Mouse (Mus musculus) neural tube, embryonic 14.5 days (tissue): ENCODE results near the gene Carnmt1. TPM values are rescaled to one million over a fixed set of nuclear protein-coding genes. Genes with fewer than 3 reads are reported as not detected.

Experiments
- ATAC-seq: fragments of 200-750 bp; cut with Nextera tagmentation; 2 replicates; pipeline ENCODE4 v1.8.0; 2017; ENCODE audit warnings: low read depth, mild to moderate bottlenecking, moderate TSS enrichment, moderate library complexity
- H3K27ac ChIP-seq: fragments of 300-500 bp; sonication (generic); 2 replicates; pipeline ENCODE4 v1.5.1; 2014; ENCODE audit warnings: low read depth, mild to moderate bottlenecking, control low read depth, low read length, moderate library complexity, mixed read lengths
- H3K27me3 ChIP-seq: fragments of 300-500 bp; sonication (generic); 2 replicates; pipeline ENCODE4 v1.6.1; 2014; ENCODE audit warnings: low read length; ENCODE audit not compliant: control insufficient read depth, insufficient read depth
- H3K36me3 ChIP-seq: fragments of 300-500 bp; sonication (generic); 2 replicates; pipeline ENCODE4 v1.6.1; 2014; ENCODE audit warnings: low read length, mixed read lengths; ENCODE audit not compliant: control insufficient read depth, insufficient read depth
- H3K4me1 ChIP-seq: fragments of 300-500 bp; sonication (generic); 2 replicates; pipeline ENCODE4 v1.6.1; 2014; ENCODE audit warnings: low read length; ENCODE audit not compliant: control insufficient read depth, insufficient read depth
- H3K4me2 ChIP-seq: fragments of 300-500 bp; sonication (generic); 2 replicates; pipeline ENCODE4 v1.6.1; 2014; ENCODE audit warnings: mild to moderate bottlenecking, low read depth, low read length, control low read depth
- H3K4me3 ChIP-seq: fragments of 300-500 bp; sonication (generic); 2 replicates; pipeline ENCODE4 v1.5.1; 2014; ENCODE audit warnings: low read depth, low read length, control low read depth, mixed read lengths
- H3K9ac ChIP-seq: fragments of 300-500 bp; sonication (generic); replicated peaks from 2 replicates; pipeline ENCODE4 v1.6.1; 2014; ENCODE audit warnings: low read depth, mild to moderate bottlenecking, control low read depth, low read length, mixed read lengths
- H3K9me3 ChIP-seq: fragments of 300-500 bp; sonication (generic); 2 replicates; pipeline ENCODE4 v1.6.1; 2016; ENCODE audit warnings: low read length; ENCODE audit not compliant: control insufficient read depth
- WGBS: fragments of 180-500 bp; shearing (Covaris S2); extraction: QIAGEN DNeasy Blood & Tissue Kit; methylation state at CpG from one replicate; pipeline ENCODE4 v1.1.7; 2014; 5-methylcytosine and 5-hydroxymethylcytosine counted together
- polyA plus RNA-seq: library from polyadenylated mRNA; unstranded; fragments of >200 nt; fragmentation: Nextera tagmentation; extraction: Ambion mirVana; gene quantifications from 2 replicates; pipeline ENCODE4 v1.2.1, GENCODE M21; 2014

Gene Carnmt1
- polyA plus RNA-seq, 1 experiment from 2014 or later: 11.2 TPM

DNA sequence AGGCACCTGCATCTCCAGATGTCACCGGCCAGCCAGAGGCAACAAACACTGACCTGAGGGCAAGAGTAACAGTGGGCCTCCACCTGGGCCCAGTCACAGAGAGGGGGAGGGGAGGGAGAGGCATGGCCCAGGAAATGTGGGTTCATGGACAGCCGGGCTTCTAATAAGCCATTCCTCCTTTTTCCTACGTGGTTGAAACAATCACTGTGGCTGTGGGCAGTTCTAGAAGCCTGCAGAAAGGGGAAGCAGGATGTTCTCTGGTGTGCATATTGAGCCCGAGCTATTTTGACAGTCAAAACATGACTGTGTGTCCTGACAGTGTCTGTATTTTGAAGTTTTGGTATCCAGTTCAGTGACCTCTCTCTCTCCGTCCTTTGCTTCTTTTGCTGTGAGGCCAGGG lies 31.6 kb upstream of the Carnmt1 start:
- H3K4me2 ChIP-seq: no peak overlapping the region
- H3K4me1 ChIP-seq: no peaks in the 10 kb centered on the region
- no peak overlapping the region for H3K27ac ChIP-seq
- no peaks in the 10 kb centered on the region for H3K36me3 ChIP-seq
- WGBS: 73% methylated on average over 5 of the region's 5 CpGs
- H3K27me3 ChIP-seq: no peaks in the 10 kb centered on the region
- H3K4me3 ChIP-seq: no peak overlapping the region
- no peaks in the 10 kb centered on the region for H3K9me3 ChIP-seq
- ATAC-seq: no peak
- no peak overlapping the region for H3K9ac ChIP-seq

DNA sequence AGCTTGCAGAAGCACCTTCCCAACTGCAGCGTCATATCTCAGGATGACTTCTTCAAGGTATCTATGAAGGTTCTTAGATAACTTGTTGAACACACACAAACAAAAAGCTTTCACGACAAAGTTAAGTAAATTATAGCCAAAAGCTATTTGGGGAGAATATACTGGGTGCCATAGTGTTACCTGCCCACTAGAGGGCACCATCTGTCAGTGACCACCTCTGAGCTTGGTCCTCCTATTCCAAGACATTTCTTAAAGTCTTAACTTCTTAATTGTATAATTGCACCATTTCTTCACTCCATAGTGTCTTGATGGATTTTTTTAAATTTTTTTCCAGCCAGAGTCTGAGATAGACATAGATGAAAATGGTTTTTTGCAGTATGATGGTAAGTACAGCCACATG lies 31.0 kb upstream of the Carnmt1 start:
- Histone ChIP-seq H3K9ac (no peak overlapping the region), H3K4me2 (no peak overlapping the region), H3K27me3 (no peaks in the 10 kb centered on the region), H3K36me3 (no peaks in the 10 kb centered on the region), H3K9me3 (no peaks in the 10 kb centered on the region), H3K4me1 (no peaks in the 10 kb centered on the region), H3K4me3 (no peak overlapping the region), H3K27ac (no peak overlapping the region)
- WGBS: 32% methylated on average over 2 of the region's 2 CpGs
- no peak for ATAC-seq

GRCm38 (mm10) chr19:18641001-18641400 lies 29.6 kb upstream of the Carnmt1 start:
- no peaks in the 10 kb centered on the region for H3K36me3 ChIP-seq
- H3K4me3 ChIP-seq: no peak overlapping the region
- H3K4me2 ChIP-seq: no peak overlapping the region
- no peaks in the 10 kb centered on the region for H3K4me1 ChIP-seq
- 86% methylated on average over 4 of the region's 4 CpGs for WGBS
- H3K9ac ChIP-seq: no peak overlapping the region
- H3K27ac ChIP-seq: no peak overlapping the region
- H3K9me3 ChIP-seq: no peaks in the 10 kb centered on the region
- H3K27me3 ChIP-seq: no peaks in the 10 kb centered on the region
- no peak for ATAC-seq

DNA sequence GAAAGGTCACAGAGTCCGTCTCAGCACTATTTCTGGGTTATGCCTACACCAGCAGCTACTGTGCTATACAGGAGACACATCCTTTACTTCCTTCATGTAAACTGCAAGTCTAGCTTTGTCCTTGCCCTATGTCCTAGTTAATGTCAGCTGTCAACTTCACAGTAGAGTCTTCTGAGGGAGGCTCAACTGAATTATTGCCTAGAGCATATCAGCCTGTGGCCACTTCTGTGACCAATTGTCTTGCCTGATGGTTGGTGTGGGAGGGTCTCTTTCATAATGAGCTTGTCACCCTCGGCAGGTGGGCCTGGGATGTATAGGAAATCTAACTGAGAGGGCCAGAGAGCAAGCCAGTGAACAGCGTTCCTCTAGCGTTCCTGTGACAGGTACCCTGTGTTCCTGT lies 27.2 kb upstream of the Carnmt1 start:
- ATAC-seq: no peak
- H3K9me3 ChIP-seq: no peaks in the 10 kb centered on the region
- H3K27me3 ChIP-seq: no peaks in the 10 kb centered on the region
- H3K27ac ChIP-seq: no peak overlapping the region
- no peaks in the 10 kb centered on the region for H3K36me3 ChIP-seq
- H3K9ac ChIP-seq: no peak overlapping the region
- WGBS: 57% methylated on average over 4 of the region's 4 CpGs
- H3K4me1 ChIP-seq: no peaks in the 10 kb centered on the region
- no peak overlapping the region for H3K4me2 ChIP-seq
- no peak overlapping the region for H3K4me3 ChIP-seq

DNA sequence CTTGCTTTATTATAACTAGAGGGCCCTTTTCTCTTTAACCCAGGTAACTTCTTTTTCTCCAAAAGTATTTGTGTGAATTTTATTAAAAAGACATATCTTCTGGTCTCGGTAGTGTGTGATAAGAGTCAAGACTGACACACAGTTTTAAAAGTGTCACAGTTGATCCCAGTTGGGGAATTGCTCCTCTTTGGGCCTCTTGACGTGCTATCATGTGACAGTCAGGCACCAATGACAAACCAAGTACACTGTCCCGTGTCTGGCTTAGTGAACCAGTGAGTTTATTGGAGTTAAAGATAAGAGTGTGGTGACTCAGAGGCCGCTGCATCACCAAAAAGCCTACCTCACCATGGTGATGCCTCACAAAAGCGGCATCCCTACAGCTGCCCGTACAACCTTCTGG lies 26.5 kb upstream of the Carnmt1 start:
- H3K9ac ChIP-seq: no peak overlapping the region
- 84% methylated on average over 6 of the region's 6 CpGs for WGBS
- no peak overlapping the region for H3K4me3 ChIP-seq
- no peak for ATAC-seq
- no peaks in the 10 kb centered on the region for H3K4me1 ChIP-seq
- H3K27me3 ChIP-seq: no peaks in the 10 kb centered on the region
- no peaks in the 10 kb centered on the region for H3K36me3 ChIP-seq
- H3K27ac ChIP-seq: no peak overlapping the region
- H3K9me3 ChIP-seq: no peaks in the 10 kb centered on the region
- H3K4me2 ChIP-seq: no peak overlapping the region

DNA sequence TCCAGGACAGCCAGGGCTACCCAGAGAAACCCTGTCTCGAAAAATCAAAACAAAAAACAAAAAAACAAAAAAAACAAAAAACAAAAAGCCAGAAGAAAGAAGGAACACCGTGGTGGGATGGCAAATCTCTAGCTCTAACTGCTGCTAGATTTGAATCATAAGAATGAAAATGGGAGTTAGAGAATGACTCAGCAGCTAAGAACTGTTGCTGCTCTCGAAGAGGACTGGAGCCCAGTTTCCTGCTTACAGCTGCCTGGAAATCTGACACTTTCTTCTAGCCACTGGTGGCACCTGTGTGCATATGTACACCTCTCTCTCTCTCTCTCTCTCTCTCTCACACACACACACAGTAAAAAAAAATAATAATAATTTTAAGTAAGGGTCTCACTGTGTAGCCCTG lies 24.2 kb upstream of the Carnmt1 start:
- Histone ChIP-seq H3K9ac (no peak overlapping the region), H3K4me1 (no peaks in the 10 kb centered on the region), H3K9me3 (no peaks in the 10 kb centered on the region), H3K27ac (no peak overlapping the region), H3K4me2 (no peak overlapping the region), H3K36me3 (no peaks in the 10 kb centered on the region), H3K4me3 (no peak overlapping the region), H3K27me3 (no peaks in the 10 kb centered on the region)
- no peak for ATAC-seq
- WGBS: 80% methylated on average over 3 of the region's 3 CpGs

- H3K27ac ChIP-seq: no peak overlapping the region
- no peaks in the 10 kb centered on the region for H3K4me1 ChIP-seq
- no peaks in the 10 kb centered on the region for H3K36me3 ChIP-seq
- ATAC-seq: no peak
- H3K9me3 ChIP-seq: no peaks in the 10 kb centered on the region
- no peak overlapping the region for H3K4me3 ChIP-seq
- no peak overlapping the region for H3K9ac ChIP-seq
- H3K27me3 ChIP-seq: no peaks in the 10 kb centered on the region
- 60% methylated on average over 5 of the region's 5 CpGs for WGBS
- H3K4me2 ChIP-seq: no peak overlapping the region
Observed at GRCm38 (mm10) chr19:18646853-18647420, 23.6 kb upstream of the Carnmt1 start.

- Histone ChIP-seq H3K9ac (no peak overlapping the region), H3K27me3 (no peaks in the 10 kb centered on the region), H3K36me3 (no peaks in the 10 kb centered on the region), H3K9me3 (no peaks in the 10 kb centered on the region), H3K4me1 (no peaks in the 10 kb centered on the region), H3K4me3 (no peak overlapping the region), H3K4me2 (no peak overlapping the region), H3K27ac (no peak overlapping the region)
- WGBS: 82% methylated on average over 9 of the region's 9 CpGs
- no peak for ATAC-seq
Observed at GRCm38 (mm10) chr19:18647775-18648557, 22.6 kb upstream of the Carnmt1 start.

- Histone ChIP-seq H3K9ac (no peak overlapping the region), H3K4me1 (no peaks in the 10 kb centered on the region), H3K4me2 (no peak overlapping the region), H3K4me3 (no peak overlapping the region), H3K36me3 (no peaks in the 10 kb centered on the region), H3K9me3 (no peaks in the 10 kb centered on the region), H3K27ac (no peak overlapping the region), H3K27me3 (no peaks in the 10 kb centered on the region)
- WGBS: 89% methylated on average over 6 of the region's 6 CpGs
- no peak for ATAC-seq
Observed at GRCm38 (mm10) chr19:18648558-18648945, 22.0 kb upstream of the Carnmt1 start.
